In genomic region chr8:70489576-70489975, GRCm38 (mm10) we compare ENCODE assay signal across 9 mouse cellular contexts. TPM values are rescaled to one million over a fixed set of nuclear protein-coding genes. Genes with fewer than 3 reads are reported as not detected.
DNase-seq lines count a peak whose midpoint lies in the region; ATAC-seq and TF ChIP-seq lines count a peak whose summit lies in the region.
"Had no signal": no experiment of that assay in that cellular context is flagged by ENCODE, and none has a peak within 500 bp of the region (broad histone marks: within the 10 kb centered on the region; RNA-seq: fewer than 3 reads in every experiment).

No protein-coding gene starts in this region.

- H3K9ac ChIP-seq in lung, embryonic 16.5 days (ENCODE audit: low read length), result peak overlapping the region; percentile 58
- H3K9ac ChIP-seq in forebrain, embryonic 12.5 days, result no peak overlapping the region
- no peak overlapping the region for H3K9ac ChIP-seq in neural tube, embryonic 15.5 days (replicated peaks)

- peak; percentile 15; the same call in 1 of the 2 replicates for ATAC-seq in lung, embryonic 16.5 days (ENCODE audit: low read depth)
- no peak for ATAC-seq in forebrain, embryonic 12.5 days (ENCODE audit: low FRiP score)
- no peak for ATAC-seq in neural tube, embryonic 15.5 days (ENCODE audit: low FRiP score)

- H3K9me3 ChIP-seq in lung, embryonic 16.5 days (ENCODE audit: control insufficient read depth, low read length), result no peaks in the 10 kb centered on the region
- no peaks in the 10 kb centered on the region for H3K9me3 ChIP-seq in forebrain, embryonic 12.5 days
- H3K9me3 ChIP-seq in neural tube, embryonic 15.5 days (replicated peaks), result no peaks in the 10 kb centered on the region

- H3K36me3 ChIP-seq in lung, embryonic 16.5 days (ENCODE audit: control insufficient read depth, insufficient read depth, low read length), result no peaks in the 10 kb centered on the region
- no peaks in the 10 kb centered on the region for H3K36me3 ChIP-seq in forebrain, embryonic 12.5 days (replicated peaks)
- no peaks in the 10 kb centered on the region; the same call in 1 of the 2 replicates for H3K36me3 ChIP-seq in neural tube, embryonic 15.5 days

- H3K4me1 ChIP-seq in lung, embryonic 16.5 days (replicated peaks; ENCODE audit: control insufficient read depth, insufficient read depth, low read length), result peaks cover 39% of the 10 kb centered on the region
- H3K4me1 ChIP-seq in forebrain, embryonic 12.5 days, result peaks cover 51% of the 10 kb centered on the region
- peaks cover 67% of the 10 kb centered on the region for H3K4me1 ChIP-seq in neural tube, embryonic 15.5 days
- H3K4me1 ChIP-seq in cerebellum, adult 2 months (ENCODE audit: control insufficient read depth, insufficient read depth, low read length), result peaks cover 26% of the 10 kb centered on the region

- peak overlapping the region; percentile 99 for H3K27ac ChIP-seq in lung, embryonic 16.5 days (ENCODE audit: low read length)
- no peak overlapping the region for H3K27ac ChIP-seq in forebrain, embryonic 12.5 days
- H3K27ac ChIP-seq in neural tube, embryonic 15.5 days (replicated peaks), result no peak overlapping the region
- H3K27ac ChIP-seq in cerebellum, adult 2 months (ENCODE audit: insufficient read depth, low read length), result no peak overlapping the region

- no peak for TF ChIP-seq CTCF in cerebellum, adult 2 months (IDR thresholded peaks at IDR 0.05; ENCODE audit: borderline replicate concordance, insufficient read depth, low read depth, low read length)

- H3K4me2 ChIP-seq in lung, embryonic 16.5 days (ENCODE audit: low read depth, low read length), result peak overlapping the region; percentile 63
- peak overlapping the region; percentile 26 for H3K4me2 ChIP-seq in forebrain, embryonic 12.5 days
- peak overlapping the region; percentile 45 for H3K4me2 ChIP-seq in neural tube, embryonic 15.5 days

- H3K4me3 ChIP-seq in lung, embryonic 16.5 days (ENCODE audit: low read length), result peak overlapping the region; percentile 41
- peak overlapping the region; percentile 23 for H3K4me3 ChIP-seq in forebrain, embryonic 12.5 days (replicated peaks)
- peak overlapping the region; percentile 17; the same call in 1 of the 2 replicates for H3K4me3 ChIP-seq in neural tube, embryonic 15.5 days (replicated peaks)
- H3K4me3 ChIP-seq in cerebellum, adult 2 months (replicated peaks; ENCODE audit: insufficient read depth, low read depth, low read length), result no peak overlapping the region

- H3K27me3 ChIP-seq in lung, embryonic 16.5 days (ENCODE audit: control insufficient read depth, insufficient read depth, low read depth, low read length), result peaks cover 86% of the 10 kb centered on the region
- peaks cover 100% of the 10 kb centered on the region for H3K27me3 ChIP-seq in forebrain, embryonic 12.5 days
- H3K27me3 ChIP-seq in neural tube, embryonic 15.5 days (replicated peaks), result peaks cover 93% of the 10 kb centered on the region
- H3K27me3 ChIP-seq in cerebellum, adult 2 months (ENCODE audit: control insufficient read depth, insufficient read depth, low read length), result peaks cover 1% of the 10 kb centered on the region; the same call in 1 of the 2 replicates

- no peak for DNase-seq in lung, adult 18-20 months
- peak; percentile 37 to 51 for DNase-seq in kidney, postnatal 36 days
- no peak for DNase-seq in cerebellum, adult 8-10 months
- no peak for DNase-seq in layer of hippocampus, adult 18-20 months (ENCODE audit: low spot score in 2 of 2)
- no peak for DNase-seq in cerebellum, adult 2 months

- 0% methylated on average over 20 of the region's 41 CpGs for WGBS in lung, embryonic 16.5 days
- 0% methylated on average over 19 of the region's 41 CpGs for WGBS in forebrain, embryonic 12.5 days
- WGBS in neural tube, embryonic 15.5 days, result under 1% methylated on average over 24 of the region's 41 CpGs
- WGBS in cerebellum, adult 2 months, result 8% methylated on average over 40 of the region's 41 CpGs

- no peak for TF ChIP-seq POLR2A in cerebellum, adult 2 months (IDR thresholded peaks at IDR 0.05; ENCODE audit: borderline replicate concordance, insufficient read depth, low read length)

RNA-seq across cellular contexts. Expression of gene Tmem59l, which starts 2.4 kb away (rescaled TPM):
- polyA plus RNA-seq in lung, embryonic 16.5 days (2015; fragmentation: Nextera tagmentation; extraction: Ambion mirVana), result 5.6 and 7.0 TPM in 2 replicates
- 17.0 and 17.6 TPM in 2 replicates for polyA plus RNA-seq in forebrain, embryonic 12.5 days (2016; fragmentation: Nextera tagmentation; extraction: Ambion mirVana)
- 153 and 188 TPM in 2 replicates for polyA plus RNA-seq in neural tube, embryonic 15.5 days (2015; fragmentation: Nextera tagmentation; extraction: Ambion mirVana)
- 100 to 1,000 TPM; 326 to 327 TPM for total RNA-seq in layer of hippocampus, adult 18-20 months (2021)
- polyA plus RNA-seq in cerebellum, adult 2 months (2012; rRNA removed), result 524 and 552 TPM in 2 replicates

RNA-seq across cellular contexts. Expression of gene Crlf1, which starts 3.4 kb away (rescaled TPM):
- 166 and 169 TPM in 2 replicates for polyA plus RNA-seq in lung, embryonic 16.5 days (2015; fragmentation: Nextera tagmentation; extraction: Ambion mirVana)
- 1.6 and 2.8 TPM in 2 replicates for polyA plus RNA-seq in forebrain, embryonic 12.5 days (2016; fragmentation: Nextera tagmentation; extraction: Ambion mirVana)
- polyA plus RNA-seq in neural tube, embryonic 15.5 days (2015; fragmentation: Nextera tagmentation; extraction: Ambion mirVana), result 7.9 and 8.7 TPM in 2 replicates
- total RNA-seq in layer of hippocampus, adult 18-20 months (2021), result 10 to 100 TPM; 33.1 to 38.2 TPM
- 3.8 and 4.0 TPM in 2 replicates for polyA plus RNA-seq in cerebellum, adult 2 months (2012; rRNA removed)
- total RNA-seq: hematopoietic stem cell, adult 5-6 weeks had no signal

RNA-seq across cellular contexts. Expression of gene Klhl26, which starts 12.8 kb away (rescaled TPM):
- 28.8 and 29.4 TPM in 2 replicates for polyA plus RNA-seq in lung, embryonic 16.5 days (2015; fragmentation: Nextera tagmentation; extraction: Ambion mirVana)
- polyA plus RNA-seq in forebrain, embryonic 12.5 days (2016; fragmentation: Nextera tagmentation; extraction: Ambion mirVana), result 18.3 and 18.6 TPM in 2 replicates
- 33.3 and 35.0 TPM in 2 replicates for polyA plus RNA-seq in neural tube, embryonic 15.5 days (2015; fragmentation: Nextera tagmentation; extraction: Ambion mirVana)
- total RNA-seq in layer of hippocampus, adult 18-20 months (2021), result 10 to 100 TPM; 54.1 to 62.0 TPM
- polyA plus RNA-seq in cerebellum, adult 2 months (2012; rRNA removed), result 62.4 and 68.5 TPM in 2 replicates

RNA-seq across cellular contexts. Expression of gene Rex1bd, which starts 17.0 kb away (rescaled TPM):
- 125 and 133 TPM in 2 replicates for polyA plus RNA-seq in lung, embryonic 16.5 days (2015; fragmentation: Nextera tagmentation; extraction: Ambion mirVana)
- polyA plus RNA-seq in forebrain, embryonic 12.5 days (2016; fragmentation: Nextera tagmentation; extraction: Ambion mirVana), result 126 and 127 TPM in 2 replicates
- polyA plus RNA-seq in neural tube, embryonic 15.5 days (2015; fragmentation: Nextera tagmentation; extraction: Ambion mirVana), result 165 and 181 TPM in 2 replicates
- total RNA-seq in layer of hippocampus, adult 18-20 months (2021), result 100 to 1,000 TPM in 1 of 2 experiments, 10 to 100 TPM in 1; 96.5 to 104 TPM
- polyA plus RNA-seq in cerebellum, adult 2 months (2012; rRNA removed), result 184 and 189 TPM in 2 replicates

RNA-seq across cellular contexts. Expression of gene Uba52, which starts 21.0 kb away (rescaled TPM):
- 917 and 987 TPM in 2 replicates for polyA plus RNA-seq in lung, embryonic 16.5 days (2015; fragmentation: Nextera tagmentation; extraction: Ambion mirVana)
- 692 and 734 TPM in 2 replicates for polyA plus RNA-seq in forebrain, embryonic 12.5 days (2016; fragmentation: Nextera tagmentation; extraction: Ambion mirVana)
- polyA plus RNA-seq in neural tube, embryonic 15.5 days (2015; fragmentation: Nextera tagmentation; extraction: Ambion mirVana), result 653 and 714 TPM in 2 replicates
- 1,000 to 10,000 TPM; 1,062 to 1,079 TPM for total RNA-seq in layer of hippocampus, adult 18-20 months (2021)
- polyA plus RNA-seq in cerebellum, adult 2 months (2012; rRNA removed), result 920 and 977 TPM in 2 replicates

Comparison
In these comparisons a context has a peak if more than half of its experiments do, and no peak if none do; other contexts are left out.
1. DNase-seq: peak in kidney, postnatal 36 days (2 of 2); none in lung, adult 18-20 months (0 of 2), cerebellum, adult 8-10 months (single experiment), layer of hippocampus, adult 18-20 months (0 of 2) and cerebellum, adult 2 months (0 of 2).
2. RNA of gene Crlf1, which starts 3.4 kb away (polyA plus RNA-seq): 166 to 169 TPM in lung, embryonic 16.5 days; 7.9 to 8.7 TPM in neural tube, embryonic 15.5 days, 3.8 to 4.0 TPM in cerebellum, adult 2 months and 1.6 to 2.8 TPM in forebrain, embryonic 12.5 days; every median in the first group is over 10 times any median in the second.
3. Peak in every context shown above with its lines, with median percentiles within 50 percentile points of each other: H3K4me2 ChIP-seq.